Mouse (Mus musculus): ENCODE results near the gene AU018091. TPM values are rescaled to one million over a fixed set of nuclear protein-coding genes. Genes with fewer than 3 reads are reported as not detected.
A peak's percentile ranks its signal among the peaks of the same experiment; 100 is the strongest.

Gene AU018091
- polyA plus RNA-seq, 1 experiment from 2014 or later: not detected

GRCm38 (mm10) chr7:3211518-3211917 is 42.5 kb upstream of the AU018091 start:
- no peak for TF ChIP-seq CTCF (IDR thresholded peaks at IDR 0.05; ENCODE audit: low read depth)
- Histone ChIP-seq H3K36me3 (ENCODE audit: insufficient read depth, low read length) (no peaks in the 10 kb centered on the region), H3K27me3 (ENCODE audit: insufficient read depth, low read length) (no peaks in the 10 kb centered on the region), H3K4me2 (ENCODE audit: low read length) (no peak overlapping the region), H3K4me3 (replicated peaks; ENCODE audit: low read depth, low read length) (no peak overlapping the region), H3K27ac (no peak overlapping the region), H3K9me3 (replicated peaks; ENCODE audit: low read length) (no peaks in the 10 kb centered on the region), H3K9ac (ENCODE audit: low read depth, low read length) (no peak overlapping the region), H3K4me1 (replicated peaks; ENCODE audit: insufficient read depth, low read length) (no peaks in the 10 kb centered on the region)
- ATAC-seq (replicated peaks; ENCODE audit: low FRiP score, low read depth) (no peak), DNase-seq (ENCODE audit: low spot score) (no peak)
- 80% methylated on average over 8 of the region's 8 CpGs for WGBS

- ATAC-seq (replicated peaks; ENCODE audit: low FRiP score, low read depth) (no peak), DNase-seq (ENCODE audit: low spot score) (no peak)
- Histone ChIP-seq H3K4me2 (ENCODE audit: low read length) (no peak overlapping the region), H3K36me3 (ENCODE audit: insufficient read depth, low read length) (no peaks in the 10 kb centered on the region), H3K4me3 (replicated peaks; ENCODE audit: low read depth, low read length) (no peak overlapping the region), H3K9ac (ENCODE audit: low read depth, low read length) (no peak overlapping the region), H3K27ac (no peak overlapping the region), H3K27me3 (ENCODE audit: insufficient read depth, low read length) (no peaks in the 10 kb centered on the region), H3K4me1 (replicated peaks; ENCODE audit: insufficient read depth, low read length) (no peaks in the 10 kb centered on the region), H3K9me3 (replicated peaks; ENCODE audit: low read length) (no peaks in the 10 kb centered on the region)
- WGBS: 38% methylated on average over 6 of the region's 6 CpGs
- no peak for TF ChIP-seq CTCF (IDR thresholded peaks at IDR 0.05; ENCODE audit: low read depth)
Measured at GRCm38 (mm10) chr7:3210605-3211004, 41.6 kb upstream of the AU018091 start.

- no peaks in the 10 kb centered on the region for H3K4me1 ChIP-seq (replicated peaks; ENCODE audit: insufficient read depth, low read length)
- no peak overlapping the region for H3K9ac ChIP-seq (ENCODE audit: low read depth, low read length)
- ATAC-seq (replicated peaks; ENCODE audit: low FRiP score, low read depth) (no peak), DNase-seq (ENCODE audit: low spot score) (no peak)
- H3K9me3 ChIP-seq (replicated peaks; ENCODE audit: low read length): no peaks in the 10 kb centered on the region
- H3K4me2 ChIP-seq (ENCODE audit: low read length): no peak overlapping the region
- H3K36me3 ChIP-seq (ENCODE audit: insufficient read depth, low read length): no peaks in the 10 kb centered on the region
- H3K27me3 ChIP-seq (ENCODE audit: insufficient read depth, low read length): no peaks in the 10 kb centered on the region
- H3K27ac ChIP-seq: no peak overlapping the region
- no peak overlapping the region for H3K4me3 ChIP-seq (replicated peaks; ENCODE audit: low read depth, low read length)
- WGBS: 22% methylated on average over 4 of the region's 4 CpGs
- no peak for TF ChIP-seq CTCF (IDR thresholded peaks at IDR 0.05; ENCODE audit: low read depth)
Measured at GRCm38 (mm10) chr7:3206520-3206919, 37.5 kb upstream of the AU018091 start.

- Histone ChIP-seq H3K27ac (no peak overlapping the region), H3K4me3 (replicated peaks; ENCODE audit: low read depth, low read length) (no peak overlapping the region), H3K9me3 (replicated peaks; ENCODE audit: low read length) (no peaks in the 10 kb centered on the region), H3K27me3 (ENCODE audit: insufficient read depth, low read length) (no peaks in the 10 kb centered on the region), H3K9ac (ENCODE audit: low read depth, low read length) (no peak overlapping the region), H3K4me1 (replicated peaks; ENCODE audit: insufficient read depth, low read length) (no peaks in the 10 kb centered on the region), H3K36me3 (ENCODE audit: insufficient read depth, low read length) (no peaks in the 10 kb centered on the region), H3K4me2 (ENCODE audit: low read length) (no peak overlapping the region)
- DNase-seq (ENCODE audit: low spot score): no peak
- ATAC-seq (replicated peaks; ENCODE audit: low FRiP score, low read depth): no peak
- TF ChIP-seq CTCF (IDR thresholded peaks at IDR 0.05; ENCODE audit: low read depth): no peak
- 86% methylated on average over 4 of the region's 4 CpGs for WGBS
Measured at GRCm38 (mm10) chr7:3204628-3205027, 35.6 kb upstream of the AU018091 start.

- no peak overlapping the region for H3K4me2 ChIP-seq (ENCODE audit: low read length)
- WGBS: 14% methylated on average over 3 of the region's 3 CpGs
- no peak for ATAC-seq (replicated peaks; ENCODE audit: low FRiP score, low read depth)
- TF ChIP-seq CTCF (IDR thresholded peaks at IDR 0.05; ENCODE audit: low read depth): no peak
- no peaks in the 10 kb centered on the region for H3K27me3 ChIP-seq (ENCODE audit: insufficient read depth, low read length)
- no peak for DNase-seq (ENCODE audit: low spot score)
- H3K27ac ChIP-seq: no peak overlapping the region
- H3K4me1 ChIP-seq (replicated peaks; ENCODE audit: insufficient read depth, low read length): no peaks in the 10 kb centered on the region
- no peak overlapping the region for H3K9ac ChIP-seq (ENCODE audit: low read depth, low read length)
- no peaks in the 10 kb centered on the region for H3K36me3 ChIP-seq (ENCODE audit: insufficient read depth, low read length)
- H3K4me3 ChIP-seq (replicated peaks; ENCODE audit: low read depth, low read length): no peak overlapping the region
- no peaks in the 10 kb centered on the region for H3K9me3 ChIP-seq (replicated peaks; ENCODE audit: low read length)
Measured at GRCm38 (mm10) chr7:3203890-3204289, 34.9 kb upstream of the AU018091 start.

GRCm38 (mm10) chr7:3201134-3201705 is 32.2 kb upstream of the AU018091 start:
- Histone ChIP-seq H3K36me3 (ENCODE audit: insufficient read depth, low read length) (no peaks in the 10 kb centered on the region), H3K9me3 (replicated peaks; ENCODE audit: low read length) (no peaks in the 10 kb centered on the region), H3K27ac (no peak overlapping the region), H3K4me3 (replicated peaks; ENCODE audit: low read depth, low read length) (no peak overlapping the region), H3K4me1 (replicated peaks; ENCODE audit: insufficient read depth, low read length) (no peaks in the 10 kb centered on the region), H3K9ac (ENCODE audit: low read depth, low read length) (no peak overlapping the region), H3K4me2 (ENCODE audit: low read length) (no peak overlapping the region), H3K27me3 (ENCODE audit: insufficient read depth, low read length) (no peaks in the 10 kb centered on the region)
- DNase-seq (ENCODE audit: low spot score) (no peak), ATAC-seq (replicated peaks; ENCODE audit: low FRiP score, low read depth) (no peak)
- 25% methylated on average over 12 of the region's 12 CpGs for WGBS
- TF ChIP-seq CTCF (IDR thresholded peaks at IDR 0.05; ENCODE audit: low read depth): no peak

- no peak for ATAC-seq (replicated peaks; ENCODE audit: low FRiP score, low read depth)
- no peaks in the 10 kb centered on the region for H3K27me3 ChIP-seq (ENCODE audit: insufficient read depth, low read length)
- H3K4me2 ChIP-seq (ENCODE audit: low read length): no peak overlapping the region
- no peak overlapping the region for H3K4me3 ChIP-seq (replicated peaks; ENCODE audit: low read depth, low read length)
- peak; percentile 32; the same call in 1 of the 2 replicates for TF ChIP-seq CTCF (IDR thresholded peaks at IDR 0.05; ENCODE audit: low read depth)
- no peak overlapping the region for H3K9ac ChIP-seq (ENCODE audit: low read depth, low read length)
- DNase-seq (ENCODE audit: low spot score): no peak
- WGBS: 53% methylated on average over 11 of the region's 11 CpGs
- no peak overlapping the region for H3K27ac ChIP-seq
- no peaks in the 10 kb centered on the region for H3K36me3 ChIP-seq (ENCODE audit: insufficient read depth, low read length)
- H3K4me1 ChIP-seq (replicated peaks; ENCODE audit: insufficient read depth, low read length): no peaks in the 10 kb centered on the region
- H3K9me3 ChIP-seq (replicated peaks; ENCODE audit: low read length): no peaks in the 10 kb centered on the region
Measured at GRCm38 (mm10) chr7:3198884-3199283, 29.9 kb upstream of the AU018091 start.

Data from kidney, postnatal 0 days (tissue).